Mouse (Mus musculus) kidney, adult 2 months (tissue): Measurements from ENCODE around the gene Plxnb1.

Source experiments
- CTCF ChIP-seq: fragments of 200-500 bp; conservative IDR thresholded peaks from 2 replicates; pipeline ENCODE4 v1.5.1; 2011; ENCODE audit warnings: low read depth, mild to moderate bottlenecking, control low read depth, low read length, moderate library complexity, mixed read lengths; ENCODE audit not compliant: insufficient read depth, insufficient read length
- POLR2A ChIP-seq: fragments of 200-500 bp; IDR thresholded peaks from one replicate; pipeline ENCODE4 v1.6.1; 2011; ENCODE audit warnings: low read depth, low read length, control low read depth

GRCm38 (mm10) chr9:109051011-109051501 lies 44.1 kb upstream of the Plxnb1 start:
- TF ChIP-seq CTCF (no peak), POLR2A (no peak)
